Mouse (Mus musculus) megakaryocyte, embryonic 14.5 days (primary cell): ENCODE results near the gene Nav3.

ENCODE experiments used
- FLI1 ChIP-seq: IDR thresholded peaks from 2 replicates; pipeline ENCODE4 v1.6.1; 2012; ENCODE audit warnings: low read length, inconsistent platforms, mixed read lengths
- GATA1 ChIP-seq: IDR thresholded peaks from 3 replicates; pipeline ENCODE4 v1.6.1; 2012; ENCODE audit warnings: mixed read lengths, low read length, inconsistent platforms, borderline replicate concordance

GRCm38 (mm10) chr10:110160894-110161293, 295.1 kb downstream of the Nav3 start:
- no peak for TF ChIP-seq GATA1
- no peak for TF ChIP-seq FLI1
